Mouse (Mus musculus): ENCODE measurements around the gene Slc26a8. TPM values are rescaled to one million over a fixed set of nuclear protein-coding genes. Genes with fewer than 3 reads are reported as not detected.

Slc26a8 gene
- total RNA-seq, 2 experiments from 2014 or later = 0.16 to 0.78 TPM

DNA sequence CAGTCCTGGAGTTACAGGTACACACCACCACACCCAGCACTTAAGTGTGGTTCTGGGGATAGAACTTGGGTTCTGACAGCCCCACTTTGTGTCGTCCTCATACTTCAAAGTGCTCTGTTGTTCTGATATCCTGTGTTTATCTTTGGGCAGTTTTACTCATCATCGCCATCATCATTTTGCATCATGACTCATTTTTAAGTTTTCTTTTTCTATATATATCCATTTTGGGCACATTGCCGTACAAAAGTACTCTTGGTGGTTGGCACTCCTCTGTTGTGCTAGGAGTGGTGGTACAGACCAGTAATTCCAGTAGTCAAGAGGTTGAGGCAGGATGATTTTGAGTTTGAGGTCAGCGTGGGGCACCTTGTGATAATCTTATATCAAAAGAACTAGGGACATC is 11.1 kb upstream of the Slc26a8 start:
- DNase-seq (ENCODE audit: low spot score) = no peak
- intact Hi-C loops (cut with DNase I) = no loop called here

DNA sequence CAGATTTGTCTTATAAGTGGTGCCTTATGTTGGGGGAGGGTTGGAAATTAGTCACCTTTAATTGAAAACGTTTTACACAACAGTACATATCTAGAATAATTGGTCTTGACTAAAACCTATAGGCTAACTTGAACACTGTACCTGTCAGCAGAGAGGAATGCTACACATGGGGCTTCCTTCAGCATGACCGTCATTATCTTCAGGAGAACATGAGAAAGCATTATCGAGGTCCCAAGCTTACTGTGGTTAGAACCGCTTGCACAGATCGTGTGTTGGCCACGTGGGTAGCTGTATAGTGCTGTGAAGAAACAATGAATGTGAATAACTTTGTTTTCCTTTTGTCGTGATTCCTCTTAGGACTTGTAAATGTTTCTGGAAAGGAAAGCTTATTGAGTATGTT is 9.8 kb upstream of the Slc26a8 start:
- intact Hi-C loops (cut with DNase I) = loop anchor here (10.0 kb wide), 1 partner anchor 45 kb away; no protein-coding TSS in a partner anchor
- DNase-seq (ENCODE audit: low spot score) = no peak

DNA sequence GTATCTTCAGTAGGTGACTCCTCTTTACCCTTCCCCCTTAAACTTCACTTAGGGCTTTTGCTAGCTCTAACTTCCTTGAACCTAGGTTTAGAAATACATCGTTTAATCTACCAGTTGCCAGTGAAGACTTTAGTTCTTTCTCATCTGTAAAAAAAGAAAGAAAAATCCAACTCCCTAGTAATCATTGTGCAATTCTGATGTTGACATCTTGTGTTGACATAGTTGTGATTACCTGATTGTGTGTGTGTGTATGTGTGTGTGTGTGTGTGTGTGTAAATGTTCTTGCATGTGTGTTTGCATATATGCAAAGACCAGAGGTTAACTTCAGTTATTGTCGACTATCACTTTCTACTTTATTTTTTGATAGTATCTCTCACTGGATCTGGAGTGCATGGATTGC is 8.6 kb upstream of the Slc26a8 start:
- intact Hi-C loops (cut with DNase I) = loop anchor here (10.0 kb wide), 1 partner anchor 46 kb away; no protein-coding TSS in a partner anchor

DNA sequence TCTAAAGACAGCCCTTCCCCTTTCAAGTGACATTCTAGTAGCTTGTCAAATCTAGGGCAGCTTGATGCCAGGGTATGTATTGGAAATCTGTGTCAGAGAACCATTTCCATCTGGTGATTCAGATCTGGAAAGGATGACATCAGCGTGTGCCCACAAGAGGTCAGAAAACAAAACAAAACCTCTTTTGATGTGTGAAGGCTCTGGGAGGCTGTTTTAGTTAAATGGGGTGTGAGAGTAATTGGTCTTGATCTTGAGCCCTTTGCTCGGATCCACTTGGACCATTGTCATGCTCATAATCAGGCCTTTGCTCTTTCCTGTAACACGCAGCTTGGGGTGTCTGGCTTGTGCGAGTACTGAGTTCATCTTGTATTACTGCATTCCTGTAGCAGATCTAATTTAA is 8.2 kb upstream of the Slc26a8 start:
- no peak for DNase-seq (ENCODE audit: low spot score)
- intact Hi-C loops (cut with DNase I) = loop anchor here (10.0 kb wide), 1 partner anchor 47 kb away; no protein-coding TSS in a partner anchor

More for the DNA sequence above, 8.6 kb upstream of the Slc26a8 start:
- no peak for DNase-seq (ENCODE audit: low spot score)

DNA sequence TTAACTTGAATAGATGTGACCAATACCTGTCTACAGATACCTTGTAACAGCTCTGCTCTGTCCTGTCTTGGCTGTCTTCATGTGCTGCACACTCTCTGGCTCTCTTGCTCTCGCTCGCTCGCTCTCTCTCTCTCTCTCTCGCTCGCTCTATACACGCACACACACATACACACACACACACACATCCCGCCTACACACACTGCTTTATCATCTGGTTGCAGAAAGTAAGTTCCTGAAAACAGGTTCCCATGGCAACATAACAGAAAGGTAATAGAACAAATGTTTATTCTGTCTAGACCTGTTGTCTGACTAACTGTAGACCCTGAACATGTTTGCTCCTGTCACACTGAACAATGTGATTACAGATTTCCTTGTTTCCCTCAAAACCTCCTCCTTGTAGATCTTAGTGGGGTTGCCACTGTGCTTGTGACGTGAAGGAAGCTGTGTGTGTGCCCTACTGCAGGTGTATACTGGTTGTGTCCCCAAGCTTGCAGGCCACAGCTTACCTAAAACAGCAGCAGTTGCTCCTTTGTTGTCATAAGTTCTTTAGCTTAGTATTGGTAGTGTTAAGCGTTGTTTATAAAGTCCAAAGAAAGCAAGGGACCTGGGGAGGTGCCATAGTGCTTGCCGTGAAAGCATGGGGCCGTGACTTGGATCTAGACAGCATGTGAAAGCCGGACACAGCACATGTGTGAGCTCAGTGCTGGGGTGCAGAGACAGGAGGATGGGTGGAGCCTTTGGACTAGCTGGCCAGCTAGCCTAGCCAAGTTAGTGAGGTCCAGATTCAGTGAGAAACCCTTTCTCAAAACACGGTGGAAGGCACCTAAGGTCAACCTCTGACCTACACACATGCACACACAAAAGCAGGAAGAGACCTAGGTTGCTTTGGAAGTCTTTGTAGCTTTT is 7.5 kb upstream of the Slc26a8 start:
- intact Hi-C loops (cut with DNase I) = loop anchor here (10.0 kb wide), 1 partner anchor 47 kb away; no protein-coding TSS in a partner anchor
- DNase-seq (ENCODE audit: low spot score) = no peak

DNA sequence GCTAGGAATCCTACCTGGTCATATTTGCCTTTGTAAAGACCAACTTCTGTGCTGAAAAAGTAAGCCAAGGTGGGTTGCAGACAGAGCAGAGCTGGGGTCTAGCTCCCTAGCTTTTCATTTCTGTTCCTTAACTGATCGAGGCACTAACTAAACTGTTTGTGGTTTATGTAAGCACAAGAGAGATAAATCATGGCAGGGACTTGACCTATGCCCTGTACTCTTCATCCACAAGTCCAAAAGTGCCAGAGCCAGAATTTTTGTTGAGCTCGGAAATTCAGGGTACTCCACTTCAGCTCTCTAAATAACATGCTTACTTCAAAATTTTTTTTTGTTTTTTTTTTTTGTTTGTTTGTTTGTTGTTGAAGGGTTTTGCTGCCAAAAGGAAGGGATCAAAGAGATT is 6.6 kb upstream of the Slc26a8 start:
- no peak for DNase-seq (ENCODE audit: low spot score)
- intact Hi-C loops (cut with DNase I) = loop anchor here (10.0 kb wide), 1 partner anchor 48 kb away; no protein-coding TSS in a partner anchor

DNA sequence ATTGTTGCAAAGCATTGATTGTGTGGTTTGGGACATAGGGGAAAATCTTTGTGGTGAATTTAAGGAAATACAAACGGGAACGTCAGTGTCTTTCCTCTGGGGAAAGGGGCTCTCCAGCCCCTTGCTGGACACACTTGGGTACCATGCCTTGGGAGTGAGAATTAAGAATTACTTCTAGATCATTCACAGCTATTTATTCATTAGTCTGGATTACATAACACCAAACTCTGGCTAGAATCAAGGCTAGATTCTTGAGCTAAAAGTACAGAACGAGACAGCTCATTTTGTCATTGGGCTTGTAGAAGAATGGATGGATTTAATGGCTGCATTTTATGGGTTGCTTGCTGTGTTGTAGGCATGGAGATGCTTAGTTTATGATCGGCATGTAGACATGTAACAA is 4.8 kb upstream of the Slc26a8 start:
- intact Hi-C loops (cut with DNase I) = loop anchor here (5.0 to 10.0 kb wide), 2 partner anchors 50 to 312 kb away; partner anchors contain the start of gene Stk38
- DNase-seq (ENCODE audit: low spot score) = no peak

DNA sequence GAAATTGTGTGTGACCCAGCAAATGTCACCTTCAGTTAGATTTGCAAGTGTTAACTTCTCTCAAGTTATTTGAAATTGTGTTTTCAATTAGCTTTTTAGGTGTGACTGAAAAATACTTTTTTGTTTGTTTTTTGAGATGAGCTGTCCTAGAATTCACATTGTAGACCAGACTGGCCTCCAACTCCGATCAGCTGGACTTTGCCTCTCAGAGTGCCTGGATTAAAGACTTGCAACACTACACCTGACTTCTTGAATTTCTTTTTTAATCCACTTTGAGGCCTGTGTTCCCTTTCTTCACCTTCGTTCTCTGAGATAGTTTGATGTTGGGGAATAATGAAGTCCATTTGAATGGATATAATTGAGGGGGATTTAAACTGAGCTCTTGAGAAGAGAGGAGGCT is 4.0 kb upstream of the Slc26a8 start:
- no peak for DNase-seq (ENCODE audit: low spot score)
- intact Hi-C loops (cut with DNase I) = loop anchor here (5.0 to 10.0 kb wide), 2 partner anchors 51 to 313 kb away; partner anchors contain the start of gene Stk38

DNA sequence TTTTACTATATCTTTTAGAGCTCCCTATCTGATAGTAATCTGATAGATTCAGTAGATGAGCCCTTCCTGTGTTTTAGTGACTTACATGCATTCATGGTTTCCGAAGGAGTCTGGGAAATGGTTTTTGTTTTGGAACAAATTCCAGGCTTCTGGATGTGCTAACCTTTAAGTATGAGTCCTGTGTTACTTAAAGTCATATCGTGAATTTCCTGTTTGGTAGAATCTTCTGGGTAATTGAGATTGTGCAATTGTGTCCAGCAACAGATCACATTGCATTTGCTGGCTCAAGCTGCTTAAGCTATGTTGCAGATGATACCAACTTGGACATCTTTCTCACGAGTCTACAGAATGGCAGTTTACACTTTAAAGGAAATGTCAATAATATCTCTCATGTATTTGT is 3.1 kb upstream of the Slc26a8 start:
- intact Hi-C loops (cut with DNase I) = loop anchor here (5.0 to 10.0 kb wide), 2 partner anchors 52 to 314 kb away; partner anchors contain the start of gene Stk38
- DNase-seq (ENCODE audit: low spot score) = no peak

DNA sequence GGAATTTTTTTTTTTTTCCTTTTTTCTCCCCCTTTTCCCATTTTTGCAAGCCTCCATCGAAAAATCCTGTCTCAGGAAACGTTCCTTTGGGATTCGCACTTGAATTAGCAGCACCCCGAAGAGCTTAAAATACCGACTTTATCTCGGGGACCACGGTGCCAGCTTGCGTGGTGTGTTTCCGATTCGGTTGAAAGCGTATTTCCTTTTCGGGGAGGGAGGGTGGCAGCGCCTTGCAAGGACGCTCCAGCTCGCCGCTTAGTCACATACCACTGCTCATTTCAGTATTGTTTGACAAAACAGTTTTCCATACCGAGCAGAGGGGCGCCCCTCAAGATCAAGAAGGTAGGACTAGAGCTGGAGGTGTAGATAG is 2.3 kb upstream of the Slc26a8 start:
- DNase-seq (ENCODE audit: low spot score) = peak; percentile 41
- intact Hi-C loops (cut with DNase I) = loop anchor here (5.0 to 10.0 kb wide), 2 partner anchors 52 to 315 kb away; partner anchors contain the start of gene Stk38

DNA sequence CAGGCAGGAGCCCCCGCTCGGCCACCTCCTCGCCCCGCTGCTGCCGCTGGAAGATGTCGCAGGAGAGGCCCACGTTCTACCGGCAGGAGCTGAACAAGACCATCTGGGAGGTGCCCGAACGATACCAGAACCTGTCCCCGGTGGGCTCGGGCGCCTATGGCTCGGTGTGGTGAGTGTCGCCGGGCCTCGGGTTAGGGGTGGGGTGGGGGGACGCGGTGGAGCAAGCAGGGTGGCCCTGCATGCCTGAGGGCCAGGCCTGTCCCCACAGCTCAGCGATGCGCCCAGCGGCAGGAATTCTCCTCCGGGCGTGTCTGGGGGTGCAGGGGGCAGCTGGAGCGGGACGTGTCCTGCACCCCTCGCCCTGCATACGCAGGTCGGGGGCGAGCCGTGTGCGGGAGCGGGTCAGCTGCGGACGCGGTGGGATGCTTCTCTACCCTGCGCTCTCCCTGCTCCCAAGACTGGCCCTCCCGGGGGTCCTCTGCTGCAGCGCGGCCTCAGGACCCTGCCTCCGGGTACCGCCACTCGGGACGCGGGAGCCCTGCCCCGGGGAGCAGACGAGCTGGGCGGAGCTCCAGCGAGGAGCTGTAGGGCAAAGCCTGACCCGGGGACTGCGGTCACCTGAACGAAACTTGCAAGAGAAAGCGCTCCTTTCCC is 1.8 kb upstream of the Slc26a8 start:
- intact Hi-C loops (cut with DNase I) = loop anchor here (2.0 to 10.0 kb wide), 4 partner anchors 53 to 315 kb away; partner anchors contain the start of genes Brpf3 and Stk38

DNA sequence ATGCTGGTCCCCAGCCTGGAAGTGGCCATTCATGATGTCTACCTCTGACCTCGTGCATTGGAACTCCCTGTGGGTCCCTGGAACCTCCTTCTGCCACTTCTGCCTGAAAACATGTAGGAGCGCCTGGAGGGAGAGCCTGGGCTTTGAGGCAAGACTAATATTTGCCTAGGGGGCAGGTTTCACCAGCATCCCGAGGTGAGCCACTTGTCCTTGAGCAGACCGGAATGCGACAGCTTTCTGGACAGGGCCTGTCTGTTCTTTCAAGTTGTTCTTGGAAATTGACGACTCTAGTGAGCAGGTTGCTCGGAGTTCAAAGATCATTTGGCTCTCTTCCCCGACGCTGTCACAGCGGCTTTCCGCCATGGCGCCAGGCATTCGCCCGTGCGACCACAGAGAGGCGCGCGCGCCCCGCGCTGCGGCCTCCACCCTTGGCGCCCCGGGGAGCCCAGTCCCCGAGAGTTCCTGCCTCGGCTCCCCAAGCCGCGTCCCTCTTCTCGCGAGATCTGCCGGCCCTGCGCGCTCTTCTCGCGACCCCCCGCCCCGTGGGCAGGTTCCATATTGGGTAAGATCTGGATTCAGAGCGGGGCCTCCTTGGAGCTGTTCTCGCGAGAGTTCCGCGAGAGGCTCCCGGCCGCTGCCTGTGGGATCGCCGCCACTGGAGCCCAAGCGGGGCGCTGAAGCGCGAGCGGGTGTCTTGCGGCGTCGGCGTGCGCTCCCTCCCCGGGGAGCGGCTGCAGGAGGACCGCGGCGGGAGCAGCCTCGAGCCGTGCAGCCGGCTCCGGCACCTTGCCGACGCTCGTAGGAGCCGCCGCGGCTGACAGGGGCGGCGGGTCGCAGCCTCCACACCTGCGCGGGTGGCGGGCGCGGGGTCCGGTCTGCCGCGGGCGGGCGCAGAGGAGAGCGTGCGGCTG is 998 bp upstream of the Slc26a8 start, which contains the start of gene Mapk14:
TSS of gene Mapk14 (plus strand) at position 554 of the 911 bp plus-strand sequence.
- intact Hi-C loops (cut with DNase I) = loop anchor here (1.0 to 10.0 kb wide), 5 partner anchors 54 to 316 kb away; partner anchors contain the start of genes Brpf3 and Stk38
- peak; percentile 100 for DNase-seq (ENCODE audit: low spot score)

More for the DNA sequence above, 1.8 kb upstream of the Slc26a8 start:
- peak; percentile 36 for DNase-seq (ENCODE audit: low spot score)

DNA sequence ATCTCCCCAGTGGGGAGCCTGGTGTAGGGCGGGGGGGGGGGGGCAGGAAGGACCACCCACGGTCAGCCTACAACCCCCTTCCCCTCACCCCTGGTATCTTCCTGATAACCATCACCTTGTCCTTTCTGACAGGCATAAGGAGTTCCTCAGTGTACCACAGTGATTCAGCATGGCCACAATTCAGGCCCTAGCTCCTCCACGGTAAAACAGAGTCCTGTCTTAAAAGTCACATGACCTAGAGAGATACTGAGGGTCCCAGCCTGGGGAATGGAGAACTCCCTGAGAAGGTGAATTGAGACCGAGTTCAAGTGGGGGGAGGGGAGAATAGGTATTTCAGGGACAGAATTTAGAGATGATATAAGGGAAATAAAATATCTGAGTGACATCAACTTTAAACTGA is 2.7 kb downstream of the Slc26a8 start:
- intact Hi-C loops (cut with DNase I) = no loop called here
- DNase-seq (ENCODE audit: low spot score) = no peak

DNA sequence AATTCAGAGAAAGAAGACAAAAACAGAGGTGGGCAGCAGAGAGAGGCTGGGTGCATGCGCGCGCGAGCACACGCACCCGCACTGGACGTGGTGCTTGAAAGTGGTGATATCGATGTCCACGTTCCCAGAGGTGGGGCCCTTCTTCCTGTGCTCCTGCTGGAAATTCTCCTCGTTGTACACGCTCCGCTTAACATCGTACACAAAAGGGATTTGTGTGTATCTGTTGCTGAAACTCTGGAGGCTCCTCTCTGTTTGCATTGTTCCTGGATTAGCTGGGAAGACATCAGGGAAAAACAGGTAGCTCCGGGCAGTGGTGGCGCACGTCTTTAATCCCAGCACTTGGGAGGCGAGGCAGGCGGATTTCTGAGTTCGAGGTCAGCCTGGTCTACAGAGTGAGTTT is 5.4 kb downstream of the Slc26a8 start:
- DNase-seq (ENCODE audit: low spot score) = no peak
- intact Hi-C loops (cut with DNase I) = no loop called here

DNA sequence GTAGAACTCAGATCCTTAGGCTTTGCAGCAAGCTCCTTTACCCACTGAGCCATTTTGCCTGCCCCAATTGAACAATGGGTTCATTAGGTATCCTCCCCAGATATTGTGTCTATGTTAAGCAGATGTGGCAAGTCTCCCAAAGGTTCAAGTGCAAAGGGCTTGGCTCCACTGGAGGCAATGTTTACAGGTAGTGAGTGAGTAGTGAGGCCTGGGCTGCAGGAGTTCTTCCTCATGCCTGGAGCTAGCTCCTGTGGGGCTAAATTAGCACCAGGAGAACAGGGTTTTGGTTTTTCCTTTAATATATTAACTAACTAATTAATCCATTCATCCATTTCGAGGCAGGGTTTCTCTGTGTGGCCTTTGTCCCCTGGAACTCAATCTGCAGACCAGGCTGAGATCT is 6.4 kb downstream of the Slc26a8 start:
- intact Hi-C loops (cut with DNase I) = no loop called here
- DNase-seq (ENCODE audit: low spot score) = no peak

DNA sequence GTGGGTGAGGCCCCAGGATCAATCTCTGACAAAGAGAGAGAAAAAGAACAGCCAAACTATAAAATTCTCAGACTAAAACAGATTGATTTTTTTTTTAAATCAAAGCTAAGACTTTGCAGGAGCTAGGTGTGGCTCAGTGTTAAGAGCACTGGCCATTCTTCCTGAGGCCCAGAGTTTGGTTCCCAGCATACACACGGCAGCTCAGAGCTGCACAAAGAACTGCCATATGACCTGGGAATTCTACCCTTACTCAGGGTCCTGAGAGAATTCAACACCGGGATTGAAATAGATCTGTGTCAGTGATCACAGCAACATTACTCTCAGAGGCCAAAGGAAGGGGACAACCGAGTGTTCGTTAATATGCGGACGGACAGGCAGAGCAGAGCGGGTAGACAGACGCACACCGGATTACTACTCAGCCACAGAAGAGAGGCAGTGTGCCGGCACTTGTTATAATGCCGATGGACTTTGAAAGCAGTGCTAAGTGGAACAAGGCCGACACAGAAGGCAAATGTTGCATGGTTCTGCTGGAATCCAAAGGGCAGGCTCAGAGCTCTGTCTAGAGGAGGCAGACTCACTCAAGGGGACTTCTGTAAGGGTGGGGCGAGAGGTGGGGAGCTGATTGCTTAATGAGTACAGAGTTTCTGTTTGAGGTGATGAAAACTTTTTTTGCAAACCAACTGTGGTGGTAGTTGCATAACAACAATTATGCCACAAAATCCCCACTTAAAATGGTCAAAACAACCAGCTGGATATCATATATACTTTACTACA is 7.5 kb downstream of the Slc26a8 start:
- DNase-seq (ENCODE audit: low spot score) = no peak
- intact Hi-C loops (cut with DNase I) = no loop called here

DNA sequence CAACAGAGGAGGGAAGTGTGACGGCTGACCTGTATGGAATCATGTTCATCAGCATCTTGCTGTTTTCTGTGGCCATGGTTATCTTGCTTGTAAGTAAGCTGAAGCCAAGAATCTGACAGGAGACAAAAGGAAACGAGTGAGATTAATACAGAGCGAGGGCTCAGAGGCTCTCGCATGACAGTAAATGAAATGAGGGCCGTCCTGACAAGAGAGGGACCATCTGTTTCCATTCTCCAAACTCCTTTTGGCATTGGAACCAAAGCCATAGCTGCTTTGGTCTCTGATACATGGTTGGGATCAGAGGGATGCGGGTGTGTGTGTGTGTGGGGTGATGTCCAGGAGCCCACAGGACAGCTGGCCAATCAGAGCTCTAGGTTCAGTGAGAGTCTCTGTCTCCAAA is 30.5 kb downstream of the Slc26a8 start:
- intact Hi-C loops (cut with DNase I) = no loop called here
- DNase-seq (ENCODE audit: low spot score) = no peak

DNA sequence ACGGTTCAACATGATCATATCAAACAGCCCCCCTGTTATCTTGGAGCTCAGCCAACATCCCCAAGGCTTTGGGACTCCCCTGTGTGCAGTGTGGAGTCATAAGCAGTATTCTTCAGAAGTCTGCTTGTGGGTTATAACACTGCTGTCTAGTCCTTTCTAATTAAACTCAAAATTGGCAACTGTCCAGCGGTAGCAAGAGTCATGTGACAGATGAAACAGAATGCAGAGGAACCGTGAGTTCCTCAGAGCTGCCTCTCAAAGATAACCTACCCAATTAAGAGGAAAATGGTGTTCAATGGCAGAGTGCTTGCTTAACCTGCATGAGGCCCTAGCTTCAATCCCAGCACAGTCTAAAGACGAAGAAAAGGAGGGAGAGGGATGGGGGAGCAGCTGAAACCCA is 32.1 kb downstream of the Slc26a8 start:
- intact Hi-C loops (cut with DNase I) = no loop called here
- DNase-seq (ENCODE audit: low spot score) = no peak

DNA sequence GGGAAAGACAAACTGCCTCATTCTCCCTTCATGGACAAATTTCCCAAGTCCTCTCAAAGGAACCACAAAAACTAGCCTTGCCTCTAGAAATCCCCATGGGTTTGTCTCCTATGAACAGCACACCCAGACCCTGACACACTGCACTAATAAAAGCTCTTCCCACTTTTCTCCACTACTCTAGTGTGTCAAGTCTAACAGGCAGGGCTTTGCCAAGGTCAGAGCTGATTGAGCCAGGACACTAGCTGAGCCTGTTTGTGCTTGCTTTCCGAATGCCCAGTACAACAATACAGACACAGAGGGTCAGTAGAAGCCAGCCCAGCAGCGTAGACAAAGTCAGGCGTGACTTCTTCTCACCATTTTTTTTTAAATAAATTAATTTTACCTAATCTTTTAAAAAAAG is 39.8 kb downstream of the Slc26a8 start:
- no peak for DNase-seq (ENCODE audit: low spot score)
- intact Hi-C loops (cut with DNase I) = loop anchor here (5.0 kb wide), 1 partner anchor 103 kb away; the partner anchor contains the start of gene Clpsl2
